Mouse (Mus musculus) hindbrain, embryonic 13.5 days (tissue): Measurements from ENCODE around the gene Tradd. TPM values are rescaled to one million over a fixed set of nuclear protein-coding genes. Genes with fewer than 3 reads are reported as not detected.
A peak's percentile ranks its signal among the peaks of the same experiment; 100 is the strongest.

ENCODE experiments used
- ATAC-seq: fragments of 200-750 bp; cut with Nextera tagmentation; 2 replicates; pipeline ENCODE4 v1.8.0; 2017; ENCODE audit warnings: moderate TSS enrichment; ENCODE audit not compliant: low FRiP score
- H3K27ac ChIP-seq: fragments of 300-500 bp; sonication (generic); 2 replicates; pipeline ENCODE4 v1.5.1; 2015; ENCODE audit warnings: inconsistent platforms, mild to moderate bottlenecking, moderate library complexity
- H3K27me3 ChIP-seq: fragments of 300-500 bp; sonication (generic); 2 replicates; pipeline ENCODE4 v1.6.1; 2015; ENCODE audit warnings: mild to moderate bottlenecking, inconsistent platforms
- H3K36me3 ChIP-seq: fragments of 300-500 bp; sonication (generic); 2 replicates; pipeline ENCODE4 v1.6.1; 2015; ENCODE audit warnings: mild to moderate bottlenecking, inconsistent platforms
- H3K4me1 ChIP-seq: fragments of 300-500 bp; sonication (generic); replicated peaks from 2 replicates; pipeline ENCODE4 v1.6.1; 2015; ENCODE audit warnings: inconsistent platforms
- H3K4me2 ChIP-seq: fragments of 300-500 bp; sonication (generic); 2 replicates; pipeline ENCODE4 v1.6.1; 2015; ENCODE audit warnings: inconsistent platforms, mild to moderate bottlenecking, moderate library complexity
- H3K4me3 ChIP-seq: fragments of 300-500 bp; sonication (generic); 2 replicates; pipeline ENCODE4 v1.5.1; 2015; ENCODE audit warnings: mild to moderate bottlenecking, inconsistent platforms
- H3K9ac ChIP-seq: fragments of 300-500 bp; sonication (generic); 2 replicates; pipeline ENCODE4 v1.6.1; 2015; ENCODE audit warnings: mild to moderate bottlenecking, inconsistent platforms
- H3K9me3 ChIP-seq: fragments of 300-500 bp; sonication (generic); 2 replicates; pipeline ENCODE4 v1.6.1; 2016; ENCODE audit warnings: inconsistent platforms
- WGBS: fragments of 180-500 bp; shearing (Covaris S2); methylation state at CpG from one replicate; pipeline ENCODE4 v1.1.7; 2015; 5-methylcytosine and 5-hydroxymethylcytosine counted together
- polyA plus RNA-seq: library from polyadenylated mRNA; unstranded; fragments of >200 nt; fragmentation: Nextera tagmentation; extraction: Ambion mirVana; gene quantifications from 2 replicates; pipeline ENCODE4 v1.2.1, GENCODE M21; 2015

The Tradd gene
- polyA plus RNA-seq, 1 experiment from 2014 or later, result 21.1 TPM

DNA sequence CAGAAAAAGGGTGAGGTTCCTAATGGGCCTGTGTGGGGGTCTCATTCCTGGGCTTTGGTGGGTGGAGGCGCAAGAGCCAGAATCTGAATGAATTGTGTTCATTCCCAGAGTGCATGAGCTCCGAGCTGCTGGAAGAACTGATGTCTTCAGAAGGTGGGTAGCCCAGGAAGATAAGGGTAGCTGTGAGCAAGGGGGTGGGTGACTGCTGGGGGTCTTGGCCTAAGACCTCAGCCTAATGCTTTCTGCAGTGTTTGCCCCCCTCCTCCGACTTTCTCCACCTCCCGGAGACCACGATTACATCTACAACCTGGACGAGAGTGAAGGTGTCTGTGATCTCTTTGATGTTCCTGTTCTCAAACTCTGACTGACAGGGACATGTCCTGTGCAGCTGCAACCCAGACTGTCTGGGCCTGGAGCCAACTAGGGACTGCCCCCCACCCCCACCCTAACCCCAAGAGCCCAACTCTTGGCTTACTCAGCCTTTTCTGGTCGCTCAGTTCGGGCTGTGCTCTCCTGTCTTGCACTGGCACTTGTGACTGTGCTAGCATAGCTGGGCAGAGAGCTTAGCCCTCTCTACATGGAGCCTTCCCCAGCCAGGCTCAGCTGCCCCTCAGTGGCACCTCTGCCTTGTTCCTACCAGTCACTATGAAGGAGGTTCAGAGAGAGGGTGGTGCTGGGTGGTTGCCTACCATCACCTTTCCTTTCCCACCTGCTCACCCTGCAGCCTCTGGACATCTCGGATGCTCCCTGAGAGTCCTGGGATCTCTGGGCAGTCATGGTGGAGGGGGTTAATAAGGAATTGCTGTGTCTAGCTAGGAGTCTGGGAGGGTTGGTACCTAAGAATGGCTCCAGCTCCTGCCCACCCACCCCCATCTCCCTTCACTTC lies 40.2 kb upstream of the Tradd start:
- H3K9me3 ChIP-seq, result no peaks in the 10 kb centered on the region
- no peak overlapping the region for H3K4me3 ChIP-seq
- H3K27ac ChIP-seq, result peak overlapping the region; percentile 53; the same call in 1 of the 2 replicates
- H3K27me3 ChIP-seq, result no peaks in the 10 kb centered on the region
- H3K4me2 ChIP-seq, result no peak overlapping the region
- no peak overlapping the region; the same call in 1 of the 2 replicates for H3K9ac ChIP-seq
- peak; percentile 9; the same call in 1 of the 2 replicates for ATAC-seq
- 68% methylated on average over 9 of the region's 9 CpGs for WGBS
- H3K4me1 ChIP-seq, result peaks cover 30% of the 10 kb centered on the region
- H3K36me3 ChIP-seq, result peaks cover 82% of the 10 kb centered on the region

DNA sequence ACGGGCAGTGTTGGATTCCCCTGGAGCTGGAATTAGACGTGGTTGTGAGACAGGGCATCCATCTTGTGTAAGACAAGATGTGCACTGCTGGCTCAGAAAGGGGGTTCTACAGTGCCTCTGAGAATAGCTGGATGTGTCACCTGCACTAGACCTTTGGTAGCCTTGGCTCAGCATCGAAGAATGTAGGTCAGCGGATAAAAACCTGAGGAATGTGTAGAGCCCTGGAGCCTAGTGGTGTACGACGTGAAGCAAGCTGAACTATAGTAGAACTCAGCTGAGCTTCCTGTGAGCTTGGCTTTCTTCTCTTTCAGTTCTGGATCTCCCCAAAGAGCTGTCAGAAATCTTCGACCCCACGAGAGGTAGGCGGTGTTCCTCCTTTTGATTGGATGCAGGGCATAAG lies 39.5 kb upstream of the Tradd start:
- WGBS, result 82% methylated on average over 9 of the region's 9 CpGs
- Histone ChIP-seq H3K36me3 (peaks cover 80% of the 10 kb centered on the region), H3K4me1 (peaks cover 37% of the 10 kb centered on the region), H3K9me3 (no peaks in the 10 kb centered on the region), H3K4me3 (no peak overlapping the region), H3K4me2 (no peak overlapping the region), H3K27ac (0 out of 2 replicates have a peak overlapping the region, but pooled peaks have one; percentile 53), H3K27me3 (no peaks in the 10 kb centered on the region), H3K9ac (no peak overlapping the region; the same call in 1 of the 2 replicates)
- no peak for ATAC-seq

DNA sequence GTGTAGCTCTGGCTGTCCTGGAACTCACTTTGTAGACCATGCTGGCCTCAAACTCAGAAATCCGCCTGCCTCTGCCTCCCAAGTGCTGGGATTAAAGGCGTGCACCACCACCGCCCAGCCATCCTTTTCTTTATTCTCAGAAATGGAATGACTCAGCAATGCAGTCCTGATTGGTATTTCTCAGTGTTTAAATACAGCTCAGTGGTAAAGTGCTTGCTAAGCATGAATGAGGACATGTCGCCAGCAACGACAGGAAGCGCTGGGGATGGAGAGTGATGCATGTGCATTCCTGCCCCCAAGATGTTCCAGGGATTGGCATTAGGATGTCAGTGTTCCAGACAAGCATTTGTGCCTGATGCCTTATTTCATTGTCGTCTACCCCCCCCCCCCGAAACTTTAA lies 39.0 kb upstream of the Tradd start:
- Histone ChIP-seq H3K4me3 (no peak overlapping the region), H3K36me3 (peaks cover 78% of the 10 kb centered on the region), H3K9ac (no peak overlapping the region), H3K27me3 (no peaks in the 10 kb centered on the region), H3K9me3 (no peaks in the 10 kb centered on the region), H3K27ac (no peak overlapping the region), H3K4me1 (peaks cover 42% of the 10 kb centered on the region), H3K4me2 (no peak overlapping the region)
- 88% methylated on average over 8 of the region's 8 CpGs for WGBS
- no peak for ATAC-seq

DNA sequence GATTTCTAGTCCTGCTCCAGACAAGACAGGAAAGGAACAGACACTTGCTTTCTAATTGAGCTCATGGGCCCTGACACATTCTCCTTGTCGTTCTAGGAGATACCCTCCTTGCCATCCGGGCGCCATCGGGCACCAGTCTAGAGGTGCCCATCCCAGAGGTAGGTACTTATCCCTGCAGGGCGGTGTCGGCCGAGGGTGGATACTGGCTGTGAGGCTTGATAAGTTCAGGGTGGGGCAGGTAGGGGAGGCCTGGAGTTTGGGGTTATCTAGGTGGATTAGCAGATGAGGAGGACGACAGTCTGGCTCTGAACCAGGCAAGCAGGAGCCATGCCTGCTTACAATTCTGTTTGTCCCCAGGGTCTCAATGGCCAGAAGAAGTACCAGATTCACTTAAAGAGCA lies 35.6 kb upstream of the Tradd start:
- WGBS, result 97% methylated on average over 8 of the region's 8 CpGs

DNA sequence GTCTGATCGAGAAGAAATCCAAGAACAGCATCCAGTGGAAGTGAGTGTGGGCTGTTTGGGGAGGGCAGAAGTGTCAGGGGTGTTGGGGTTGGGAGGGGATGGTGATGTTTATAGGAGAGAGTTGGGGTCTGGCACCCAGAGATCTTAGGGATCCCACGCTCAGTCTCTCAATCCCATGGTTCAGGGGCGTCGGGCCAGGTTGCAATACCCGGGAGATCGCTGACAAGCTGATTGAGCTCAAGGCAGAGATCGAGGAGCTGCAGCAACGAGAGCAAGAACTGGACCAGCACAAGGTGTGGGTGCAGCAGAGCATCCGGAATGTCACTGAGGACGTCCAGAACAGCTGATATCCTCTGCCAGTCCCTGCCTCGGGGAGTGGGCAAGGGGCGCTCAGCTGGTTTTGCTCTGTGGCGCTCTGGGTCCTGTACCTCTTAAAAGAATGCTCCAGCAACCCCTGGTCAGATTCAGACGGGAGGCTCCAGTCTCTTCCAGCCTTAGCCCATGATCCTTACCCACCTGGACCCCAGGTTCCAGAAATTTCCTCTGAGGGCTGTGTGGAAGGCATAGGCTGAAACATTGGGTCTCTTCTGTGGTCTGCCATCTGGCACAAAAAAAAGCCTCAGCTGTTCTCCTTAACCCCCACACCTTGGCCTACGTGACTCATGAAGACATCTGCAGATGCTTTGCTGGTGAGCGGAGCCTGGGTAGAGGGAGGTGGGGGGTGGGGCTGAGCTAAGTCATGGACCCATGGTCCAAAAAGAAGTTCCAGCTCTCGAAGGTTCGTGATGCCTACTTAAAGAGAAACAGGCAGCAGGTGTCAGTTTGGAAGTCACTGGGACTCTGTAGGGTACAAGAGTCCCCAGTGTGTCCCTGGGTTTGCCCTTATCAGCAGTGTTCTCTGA lies 34.2 kb upstream of the Tradd start:
- WGBS, result 59% methylated on average over 18 of the region's 18 CpGs
- no peak overlapping the region for H3K27ac ChIP-seq
- peaks cover 46% of the 10 kb centered on the region for H3K36me3 ChIP-seq
- peak overlapping the region; percentile 98 for H3K9ac ChIP-seq
- H3K4me3 ChIP-seq, result peak overlapping the region; percentile 100
- H3K9me3 ChIP-seq, result no peaks in the 10 kb centered on the region
- peaks cover 6% of the 10 kb centered on the region; the same call in 1 of the 2 replicates for H3K27me3 ChIP-seq
- peak overlapping the region; percentile 99 for H3K4me2 ChIP-seq
- H3K4me1 ChIP-seq, result peaks cover 30% of the 10 kb centered on the region
- no peak for ATAC-seq

More for the DNA sequence above, 35.6 kb upstream of the Tradd start:
- Histone ChIP-seq H3K9me3 (no peaks in the 10 kb centered on the region), H3K27ac (no peak overlapping the region), H3K4me1 (peaks cover 40% of the 10 kb centered on the region), H3K36me3 (peaks cover 59% of the 10 kb centered on the region), H3K9ac (no peak overlapping the region), H3K27me3 (peaks cover 6% of the 10 kb centered on the region; the same call in 1 of the 2 replicates), H3K4me3 (no peak overlapping the region), H3K4me2 (no peak overlapping the region)
- ATAC-seq, result no peak

DNA sequence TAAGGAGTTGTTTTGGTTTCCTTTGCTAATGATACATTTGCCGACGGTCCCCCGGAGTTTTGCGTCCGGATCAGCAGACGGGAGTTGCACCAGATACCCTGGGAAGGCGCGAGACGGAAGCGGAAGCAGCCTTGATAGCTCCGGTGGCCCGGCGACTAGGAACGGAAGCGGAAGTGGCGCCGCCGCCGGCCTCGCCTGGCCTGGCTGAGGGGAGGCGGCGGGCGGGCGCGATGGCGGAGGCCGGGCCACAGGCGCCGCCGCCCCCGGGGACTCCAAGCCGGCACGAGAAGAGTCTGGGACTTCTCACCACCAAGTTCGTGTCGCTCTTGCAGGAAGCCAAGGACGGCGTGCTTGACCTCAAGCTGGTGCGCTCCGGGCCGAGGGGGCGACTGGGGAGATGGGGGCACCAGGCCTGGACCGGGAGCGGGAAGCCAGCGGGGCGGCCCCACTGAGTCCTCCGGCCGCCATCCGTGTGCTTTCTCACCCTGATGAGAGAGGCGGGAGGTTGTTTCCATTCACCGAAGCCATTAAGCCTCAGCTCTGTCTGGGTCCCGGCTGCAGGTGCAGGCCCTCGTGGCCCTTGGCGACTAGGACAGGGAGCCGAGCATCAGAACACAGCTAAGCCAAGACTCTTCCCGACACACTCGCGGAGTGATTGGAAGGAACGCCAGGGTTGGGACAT lies 33.2 kb upstream of the Tradd start, which contains the start of gene E2f4:
Gene E2f4 (plus strand): TSS at position 153 of the 682 bp plus-strand sequence.
- ATAC-seq, result peak; percentile 86
- H3K4me3 ChIP-seq, result peak within 1 kb of the TSS; percentile 100
- peak within 1 kb of the TSS; percentile 98 for H3K9ac ChIP-seq
- peaks cover 12% of the 10 kb centered on the region for H3K27me3 ChIP-seq
- WGBS, result under 1% methylated on average over 58 of the region's 58 CpGs
- H3K4me1 ChIP-seq, result peaks cover 30% of the 10 kb centered on the region
- no peaks in the 10 kb centered on the region for H3K9me3 ChIP-seq
- peak within 1 kb of the TSS; percentile 76 for H3K27ac ChIP-seq
- H3K36me3 ChIP-seq, result peaks cover 38% of the 10 kb centered on the region
- peak within 1 kb of the TSS; percentile 99 for H3K4me2 ChIP-seq

DNA sequence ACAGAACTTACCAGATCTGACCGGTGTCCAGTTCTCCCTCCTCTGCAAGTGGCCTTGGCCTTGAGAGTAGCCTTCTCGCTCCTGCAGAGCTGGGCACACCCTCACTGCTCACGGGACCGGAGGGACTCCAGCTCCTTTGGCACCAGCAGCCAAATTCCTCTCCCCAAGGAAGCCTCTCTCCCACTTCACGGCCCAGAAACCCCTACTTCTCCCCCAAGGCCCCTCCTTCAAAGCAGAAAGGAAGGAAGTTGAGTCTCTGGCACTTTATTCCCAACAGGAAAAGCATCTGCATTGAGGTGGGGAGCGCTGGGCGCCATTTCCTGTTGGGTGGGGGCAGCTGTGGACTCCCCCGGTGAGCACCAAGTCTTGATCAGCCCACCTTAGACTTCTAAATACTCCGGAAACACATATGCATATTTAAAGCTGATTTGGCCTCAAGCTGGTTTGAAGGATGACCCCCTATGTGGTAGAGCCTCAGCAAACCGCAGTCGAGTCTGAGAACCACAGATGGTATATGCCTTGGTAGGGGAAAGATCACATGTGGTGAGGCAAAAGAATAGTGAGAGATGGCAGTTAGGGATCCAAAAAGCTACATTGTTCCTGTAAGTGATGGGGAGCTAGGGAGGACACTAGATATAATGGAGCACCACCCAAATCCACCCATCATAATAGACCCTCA lies 31.6 kb upstream of the Tradd start, which contains the start of gene Exoc3l:
Gene Exoc3l (minus strand): TSS at position 207 of the 679 bp plus-strand sequence.
- Histone ChIP-seq H3K9me3 (no peaks in the 10 kb centered on the region), H3K9ac (0 out of 2 replicates have a peak within 1 kb of the TSS, but pooled peaks have one; percentile 98), H3K4me3 (peak within 1 kb of the TSS; percentile 100), H3K27ac (no peak within 1 kb of the TSS), H3K36me3 (peaks cover 22% of the 10 kb centered on the region), H3K4me2 (peak within 1 kb of the TSS; percentile 99), H3K27me3 (peaks cover 19% of the 10 kb centered on the region), H3K4me1 (peaks cover 32% of the 10 kb centered on the region)
- 61% methylated on average over 11 of the region's 11 CpGs for WGBS
- no peak for ATAC-seq

DNA sequence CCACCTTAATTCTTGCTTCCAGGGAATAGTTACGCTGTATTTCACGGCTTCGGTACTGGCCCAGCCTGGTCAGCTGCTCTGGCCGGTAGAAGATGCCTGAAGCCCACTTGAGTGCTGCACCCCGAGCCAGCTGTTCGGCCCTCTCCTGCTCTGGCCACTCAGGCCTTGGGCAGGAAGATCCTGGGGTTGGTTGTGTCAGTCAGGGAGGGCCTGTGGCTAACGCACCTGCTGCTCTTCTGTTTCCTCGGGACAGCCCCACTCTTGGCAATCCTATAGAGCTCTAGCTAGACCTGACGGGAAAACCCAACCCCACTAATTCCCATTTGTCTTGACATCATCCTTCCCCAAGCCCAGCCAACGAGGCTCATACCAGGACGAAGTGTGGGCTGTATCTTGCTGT lies 30.8 kb upstream of the Tradd start:
- H3K36me3 ChIP-seq, result peaks cover 14% of the 10 kb centered on the region
- 0 out of 2 replicates have a peak overlapping the region, but pooled peaks have one; percentile 21 for H3K4me2 ChIP-seq
- ATAC-seq, result no peak
- peak overlapping the region; percentile 8; the same call in 1 of the 2 replicates for H3K4me3 ChIP-seq
- H3K27me3 ChIP-seq, result peaks cover 25% of the 10 kb centered on the region
- no peak overlapping the region for H3K9ac ChIP-seq
- H3K9me3 ChIP-seq, result no peaks in the 10 kb centered on the region
- H3K4me1 ChIP-seq, result peaks cover 40% of the 10 kb centered on the region
- 73% methylated on average over 11 of the region's 11 CpGs for WGBS
- H3K27ac ChIP-seq, result no peak overlapping the region

DNA sequence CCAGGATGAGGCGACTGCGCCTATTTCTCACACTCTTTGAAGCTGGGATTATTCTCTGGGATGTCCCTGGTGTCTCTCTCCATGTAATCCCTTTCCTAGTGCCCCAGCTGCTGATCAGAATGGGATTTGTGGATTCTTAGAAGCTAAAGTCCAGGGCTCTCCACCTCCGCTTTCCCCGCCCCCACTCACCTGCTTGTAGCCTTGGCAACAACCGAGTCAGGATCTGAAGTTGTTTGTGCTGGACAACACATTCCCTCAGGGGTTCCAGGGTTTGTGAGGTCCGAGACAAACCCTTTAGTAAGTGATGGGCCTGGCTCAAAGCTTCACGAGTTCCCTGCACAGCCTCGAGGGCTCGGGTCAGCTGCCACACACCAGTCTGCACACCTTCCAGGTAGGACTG lies 30.4 kb upstream of the Tradd start:
- no peak for ATAC-seq
- H3K9me3 ChIP-seq, result no peaks in the 10 kb centered on the region
- H3K36me3 ChIP-seq, result peaks cover 9% of the 10 kb centered on the region
- H3K4me2 ChIP-seq, result 0 out of 2 replicates have a peak overlapping the region, but pooled peaks have one; percentile 21
- H3K4me3 ChIP-seq, result peak overlapping the region; percentile 5; the same call in 1 of the 2 replicates
- WGBS, result 74% methylated on average over 9 of the region's 9 CpGs
- no peak overlapping the region for H3K27ac ChIP-seq
- H3K9ac ChIP-seq, result no peak overlapping the region
- H3K27me3 ChIP-seq, result peaks cover 26% of the 10 kb centered on the region
- H3K4me1 ChIP-seq, result peaks cover 42% of the 10 kb centered on the region

DNA sequence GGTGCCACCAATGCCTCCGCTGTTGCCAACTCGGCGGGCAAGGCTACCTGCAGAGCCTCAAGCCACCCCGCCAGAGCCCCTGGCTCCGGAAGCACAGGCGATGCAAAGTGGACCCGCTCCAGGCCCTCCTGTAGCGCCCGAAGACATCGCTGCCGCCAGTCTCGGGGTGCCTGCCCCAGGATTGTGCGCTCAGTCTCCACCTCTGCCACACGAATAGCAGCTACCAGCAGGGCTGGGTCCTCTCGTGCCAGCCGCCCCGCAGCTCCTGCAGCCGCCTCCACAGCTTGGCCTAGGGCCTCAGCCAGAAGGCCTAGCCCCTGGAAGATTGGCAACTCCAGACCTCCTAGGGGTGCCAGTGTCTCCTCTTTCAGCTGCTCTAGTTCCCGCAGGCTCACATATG lies 29.0 kb upstream of the Tradd start:
- ATAC-seq, result no peak
- Histone ChIP-seq H3K4me2 (no peak overlapping the region), H3K9ac (no peak overlapping the region; the same call in 1 of the 2 replicates), H3K4me3 (no peak overlapping the region), H3K9me3 (no peaks in the 10 kb centered on the region), H3K4me1 (peaks cover 35% of the 10 kb centered on the region), H3K36me3 (no peaks in the 10 kb centered on the region), H3K27ac (no peak overlapping the region), H3K27me3 (peaks cover 26% of the 10 kb centered on the region)
- WGBS, result 65% methylated on average over 19 of the region's 19 CpGs

DNA sequence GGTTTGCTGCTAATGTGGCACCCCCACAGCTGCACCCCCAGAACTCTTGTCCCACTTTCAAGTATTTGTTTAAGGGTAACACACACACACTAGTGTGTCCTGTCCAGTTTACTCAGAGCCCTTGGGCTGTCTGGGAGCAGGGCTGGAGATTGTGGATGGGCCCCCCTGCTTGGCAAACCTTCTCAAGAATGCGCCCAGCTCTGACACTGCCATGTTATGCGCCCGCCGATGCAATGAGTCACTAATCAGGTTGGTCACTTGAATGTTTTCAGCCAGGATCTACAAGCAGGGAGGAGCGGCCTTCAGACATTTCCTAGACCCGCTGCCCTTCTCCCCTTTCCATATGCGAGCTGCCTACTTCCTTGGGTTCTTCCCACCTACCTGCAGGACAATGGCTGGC lies 28.1 kb upstream of the Tradd start:
- H3K9me3 ChIP-seq, result no peaks in the 10 kb centered on the region
- H3K27ac ChIP-seq, result no peak overlapping the region
- H3K36me3 ChIP-seq, result no peaks in the 10 kb centered on the region
- peaks cover 26% of the 10 kb centered on the region for H3K27me3 ChIP-seq
- H3K4me3 ChIP-seq, result no peak overlapping the region
- peaks cover 38% of the 10 kb centered on the region for H3K4me1 ChIP-seq
- H3K9ac ChIP-seq, result no peak overlapping the region
- 79% methylated on average over 7 of the region's 7 CpGs for WGBS
- ATAC-seq, result no peak
- no peak overlapping the region for H3K4me2 ChIP-seq
